Mouse (Mus musculus) ES-E14 (cell line): ENCODE data around the gene Snapin. TPM values are rescaled to one million over a fixed set of nuclear protein-coding genes. Genes with fewer than 3 reads are reported as not detected.
A peak's percentile ranks its signal among the peaks of the same experiment; 100 is the strongest.

Experiments
- DNase-seq: peaks from one replicate; pipeline ENCODE4 v3.0.0-alpha.2; 2013; ENCODE audit warnings: low read depth, low spot score
- H3K27ac ChIP-seq: 2 replicates; pipeline ENCODE4 v1.5.1; 2012; ENCODE audit warnings: low read depth, mild to moderate bottlenecking, low read length, moderate library complexity, mixed read lengths; ENCODE audit not compliant: poor library complexity, insufficient read depth, severe bottlenecking
- H3K36me3 ChIP-seq: 2 replicates; pipeline ENCODE4 v1.6.1; 2012; ENCODE audit warnings: mild to moderate bottlenecking, low read length, moderate library complexity, mixed read lengths; ENCODE audit not compliant: control insufficient read depth, poor library complexity, insufficient read depth, severe bottlenecking
- H3K4me1 ChIP-seq, 2 experiments: fragments of 150-350 bp in 1 of 2; sonication (generic) in 1 of 2; 2 replicates each; pipeline ENCODE4 v1.6.1; 2012; ENCODE audit warnings: low read length in 2 of 2, mild to moderate bottlenecking in 1 of 2, mixed read lengths in 1 of 2; ENCODE audit not compliant: control insufficient read depth in 2 of 2, insufficient read depth in 2 of 2, poor library complexity in 1 of 2
- H3K4me3 ChIP-seq, 2 experiments: fragments of 150-350 bp in 1 of 2; sonication (generic) in 1 of 2; 2 replicates each; pipeline ENCODE4 v1.5.1; 2012; ENCODE audit warnings: low read length in 2 of 2, low read depth in 1 of 2, mild to moderate bottlenecking in 1 of 2, mixed read lengths in 1 of 2; ENCODE audit not compliant: insufficient read depth in 1 of 2, poor library complexity in 1 of 2, severe bottlenecking in 1 of 2
- H3K9ac ChIP-seq: 2 replicates; pipeline ENCODE4 v1.6.1; 2012; ENCODE audit warnings: low read depth, mild to moderate bottlenecking, low read length, mixed read lengths; ENCODE audit not compliant: poor library complexity, insufficient read depth, severe bottlenecking
- H3K9me3 ChIP-seq: fragments of 150-350 bp; sonication (generic); 2 replicates; pipeline ENCODE4 v1.6.1; 2012; ENCODE audit warnings: low read depth, mild to moderate bottlenecking, low read length; ENCODE audit not compliant: control insufficient read depth, insufficient read depth
- CHD2 ChIP-seq: IDR thresholded peaks from 2 replicates; pipeline ENCODE4 v1.6.1; 2014; ENCODE audit warnings: mild to moderate bottlenecking, low read depth, low read length, inconsistent platforms
- HCFC1 ChIP-seq: IDR thresholded peaks from 2 replicates; pipeline ENCODE4 v1.6.1; 2012; ENCODE audit warnings: low read length, inconsistent platforms, borderline replicate concordance; ENCODE audit not compliant: insufficient read depth
- MAFK ChIP-seq: IDR thresholded peaks from 2 replicates; pipeline ENCODE4 v1.6.1; 2014; ENCODE audit warnings: mild to moderate bottlenecking, low read depth, low read length, inconsistent platforms; ENCODE audit not compliant: insufficient read depth
- ZC3H11A ChIP-seq: IDR thresholded peaks from 2 replicates; pipeline ENCODE4 v1.6.1; 2012; ENCODE audit warnings: low read depth, mild to moderate bottlenecking, inconsistent platforms, low read length, borderline replicate concordance
- ZNF384 ChIP-seq: IDR thresholded peaks from 2 replicates; pipeline ENCODE4 v1.6.1; 2012; ENCODE audit warnings: low read depth, low read length, inconsistent platforms
- in situ Hi-C, 2 experiments: fragments of 600-800 bp; cut with MboI; formaldehyde crosslinking; loops; one replicate each; pipeline ENCODE4 v1.15.1; 2025; ENCODE audit warnings: low sequenced_read_pairs in 2 of 2, inconsistent platforms in 1 of 2; ENCODE audit not compliant: unreplicated experiment in 2 of 2
- total RNA-seq: library from RNA; depleted of rRNA; stranded (reverse); fragments of 300-350 nt; gene quantifications from 2 replicates; pipeline ENCODE4 v1.2.3, GENCODE M21; 2012

Gene Snapin
- total RNA-seq, 1 experiment: 33.6 TPM

GRCm38 (mm10) chr3:90465081-90465685, 25.6 kb downstream of the Snapin start:
- TF ChIP-seq ZC3H11A (no peak), ZNF384 (no peak)
- DNase-seq: no peak
- H3K9me3 ChIP-seq: no peaks in the 10 kb centered on the region
- in situ Hi-C loops: loop anchor here in 1 of 2 experiments (5.0 kb wide), 1 partner anchor 48 kb away; no protein-coding TSS in a partner anchor
- H3K36me3 ChIP-seq: no peaks in the 10 kb centered on the region; the same call in 1 of the 2 replicates
- peak overlapping the region; percentile 73 to 75 for H3K4me3 ChIP-seq
- H3K4me1 ChIP-seq: no peaks in the 10 kb centered on the region; a peak in 1 of 4 replicates
- no peak overlapping the region for H3K27ac ChIP-seq
- peak overlapping the region; percentile 76 for H3K9ac ChIP-seq

GRCm38 (mm10) chr3:90464552-90465080, 26.2 kb downstream of the Snapin start:
- Histone ChIP-seq H3K27ac (no peak overlapping the region), H3K36me3 (no peaks in the 10 kb centered on the region; the same call in 1 of the 2 replicates), H3K4me3 (peak overlapping the region; percentile 73 to 75), H3K9ac (peak overlapping the region; percentile 76), H3K4me1 (no peaks in the 10 kb centered on the region; a peak in 1 of 4 replicates), H3K9me3 (no peaks in the 10 kb centered on the region)
- DNase-seq: no peak
- TF ChIP-seq HCFC1 (no peak), MAFK (no peak), ZC3H11A (no peak), ZNF384 (no peak), CHD2 (no peak)
- in situ Hi-C loops: loop anchor here in 1 of 2 experiments (5.0 kb wide), 1 partner anchor 47 kb away; no protein-coding TSS in a partner anchor

- Histone ChIP-seq H3K4me3 (no peak overlapping the region), H3K27ac (no peak overlapping the region), H3K9ac (no peak overlapping the region), H3K36me3 (no peaks in the 10 kb centered on the region; the same call in 1 of the 2 replicates), H3K4me1 (no peaks in the 10 kb centered on the region; a peak in 1 of 4 replicates), H3K9me3 (no peaks in the 10 kb centered on the region)
- TF ChIP-seq HCFC1 (no peak), ZNF384 (no peak), MAFK (no peak), CHD2 (no peak), ZC3H11A (no peak)
- in situ Hi-C loops: no loop called here
- no peak for DNase-seq
These were observed 28.3 kb downstream of the Snapin start for GRCm38 (mm10) chr3:90462579-90462978.

GRCm38 (mm10) chr3:90461935-90462334, 28.9 kb downstream of the Snapin start:
- Histone ChIP-seq H3K27ac (no peak overlapping the region), H3K4me1 (no peaks in the 10 kb centered on the region; a peak in 1 of 4 replicates), H3K4me3 (no peak overlapping the region), H3K9ac (no peak overlapping the region), H3K36me3 (no peaks in the 10 kb centered on the region; the same call in 1 of the 2 replicates), H3K9me3 (no peaks in the 10 kb centered on the region)
- no peak for TF ChIP-seq ZNF384
- no peak for TF ChIP-seq CHD2
- no peak for TF ChIP-seq HCFC1
- TF ChIP-seq MAFK: no peak
- no peak for TF ChIP-seq ZC3H11A
- DNase-seq: no peak
- in situ Hi-C loops: no loop called here
